In the genomic region with DNA sequence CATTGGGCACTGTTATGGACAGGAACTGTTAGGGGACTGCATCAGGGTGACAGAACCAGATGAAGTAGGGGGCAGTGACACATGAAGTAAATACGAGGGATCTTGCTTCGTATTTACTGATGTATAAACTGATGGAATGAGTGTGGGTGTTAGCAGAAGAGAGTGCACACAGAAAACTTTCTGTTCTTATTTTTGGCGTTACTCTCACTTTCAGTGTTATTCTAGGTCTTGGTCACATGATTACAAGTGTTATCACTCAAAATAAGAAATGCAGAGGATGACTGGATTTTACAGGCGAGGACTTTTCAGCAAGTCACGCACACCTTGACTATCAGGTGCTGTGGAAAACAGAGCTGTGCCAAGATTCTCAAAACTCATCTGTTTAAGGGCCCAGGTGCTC, we compare ENCODE assay signal across 31 mouse cellular contexts.
"Had no signal": no experiment of that assay in that cellular context is flagged by ENCODE, and none has a peak within 500 bp of the region (broad histone marks: within the 10 kb centered on the region; RNA-seq: fewer than 3 reads in every experiment).

No protein-coding gene starts in this region.

- H3K27me3 ChIP-seq: heart, embryonic 12.5 days; heart, embryonic 13.5 days; heart, embryonic 15.5 days; hindbrain, embryonic 12.5 days; hindbrain, embryonic 13.5 days; hindbrain, embryonic 15.5 days; intestine, embryonic 15.5 days; kidney, embryonic 15.5 days had no signal

- H3K4me3 ChIP-seq: heart, embryonic 10.5 days; heart, embryonic 12.5 days; heart, embryonic 13.5 days; heart, embryonic 15.5 days; hindbrain, embryonic 10.5 days; hindbrain, embryonic 12.5 days; hindbrain, embryonic 13.5 days; hindbrain, embryonic 15.5 days; intestine, embryonic 15.5 days; kidney, embryonic 15.5 days; left cerebral cortex, adult 2 months had no signal

- H3K4me1 ChIP-seq: heart, embryonic 10.5 days; heart, embryonic 12.5 days; heart, embryonic 13.5 days; heart, embryonic 15.5 days; hindbrain, embryonic 10.5 days; hindbrain, embryonic 12.5 days; hindbrain, embryonic 13.5 days; hindbrain, embryonic 15.5 days; intestine, embryonic 15.5 days; kidney, embryonic 15.5 days had no signal

- H3K36me3 ChIP-seq: heart, embryonic 10.5 days; heart, embryonic 12.5 days; heart, embryonic 13.5 days; heart, embryonic 15.5 days; hindbrain, embryonic 10.5 days; hindbrain, embryonic 12.5 days; hindbrain, embryonic 13.5 days; hindbrain, embryonic 15.5 days; intestine, embryonic 15.5 days; kidney, embryonic 15.5 days had no signal

- H3K4me2 ChIP-seq: heart, embryonic 11.5 days; heart, embryonic 12.5 days; heart, embryonic 13.5 days; heart, embryonic 15.5 days; hindbrain, embryonic 12.5 days; hindbrain, embryonic 13.5 days; hindbrain, embryonic 14.5 days; hindbrain, embryonic 15.5 days; intestine, embryonic 15.5 days; kidney, embryonic 15.5 days had no signal

- DNase-seq: heart, postnatal 10 days; heart, postnatal 14 days; heart, postnatal 36 days; heart, postnatal 4 days; kidney, adult 11 months; kidney, adult 18-20 months; kidney, adult 2 months; kidney, adult 8-10 months; kidney, adult 9 months; kidney, postnatal 10 days; kidney, postnatal 14 days; kidney, postnatal 25 days; kidney, postnatal 36 days; kidney, postnatal 4 days; layer of hippocampus, adult 9-11 months; layer of hippocampus, postnatal 36 days had no signal

- H3K9me3 ChIP-seq: heart, embryonic 10.5 days; heart, embryonic 12.5 days; heart, embryonic 13.5 days; heart, embryonic 15.5 days; hindbrain, embryonic 10.5 days; hindbrain, embryonic 12.5 days; hindbrain, embryonic 13.5 days; hindbrain, embryonic 15.5 days; intestine, embryonic 15.5 days; kidney, embryonic 15.5 days had no signal

- H3K9ac ChIP-seq: heart, embryonic 12.5 days; heart, embryonic 13.5 days; heart, embryonic 15.5 days; hindbrain, embryonic 12.5 days; hindbrain, embryonic 13.5 days; hindbrain, embryonic 14.5 days; hindbrain, embryonic 15.5 days; intestine, embryonic 15.5 days; kidney, embryonic 15.5 days had no signal

- H3K27ac ChIP-seq: heart, embryonic 10.5 days; heart, embryonic 13.5 days; heart, embryonic 15.5 days; hindbrain, embryonic 10.5 days; hindbrain, embryonic 12.5 days; hindbrain, embryonic 13.5 days; hindbrain, embryonic 14.5 days; hindbrain, embryonic 15.5 days; hindbrain, postnatal 0 days; intestine, embryonic 15.5 days; kidney, embryonic 15.5 days; kidney, postnatal 0 days; left cerebral cortex, adult 2 months had no signal
